Mouse (Mus musculus) ovary, postnatal 10 days (tissue): Measurements from ENCODE around the gene Gdnf.

Source experiments
- DNase-seq: peaks from one replicate; pipeline ENCODE4 v3.0.0; 2022; ENCODE audit warnings: low spot score

The Gdnf gene

GRCm38 (mm10) chr15:7810556-7811252, at the start of gene Gdnf:
Gene Gdnf (plus strand): TSS chr15:7810846.
- DNase-seq, result no peak

GRCm38 (mm10) chr15:7767166-7767565, 43.5 kb upstream of the Gdnf start:
- DNase-seq, result no peak

- no peak for DNase-seq
Observed at GRCm38 (mm10) chr15:7772983-7773382, 37.7 kb upstream of the Gdnf start.

- no peak for DNase-seq
Observed at GRCm38 (mm10) chr15:7781517-7781916, 29.1 kb upstream of the Gdnf start.

- no peak for DNase-seq
Observed at GRCm38 (mm10) chr15:7809841-7810391, 730 bp upstream of the Gdnf start.

- DNase-seq, result no peak
Observed at GRCm38 (mm10) chr15:7811253-7811625, 593 bp downstream of the Gdnf start.

- DNase-seq, result no peak
Observed at GRCm38 (mm10) chr15:7811856-7812733, 1.4 kb downstream of the Gdnf start.

- peak; percentile 57 for DNase-seq
Observed at GRCm38 (mm10) chr15:7812872-7813530, 2.4 kb downstream of the Gdnf start.

- DNase-seq, result no peak
Observed at GRCm38 (mm10) chr15:7813531-7814370, 3.1 kb downstream of the Gdnf start.

GRCm38 (mm10) chr15:7814371-7814680, 3.7 kb downstream of the Gdnf start:
- DNase-seq, result no peak

GRCm38 (mm10) chr15:7814917-7815316, 4.3 kb downstream of the Gdnf start:
- DNase-seq, result no peak

GRCm38 (mm10) chr15:7815521-7815944, 4.9 kb downstream of the Gdnf start:
- no peak for DNase-seq

GRCm38 (mm10) chr15:7823886-7824285, 13.2 kb downstream of the Gdnf start:
- no peak for DNase-seq

GRCm38 (mm10) chr15:7825530-7825929, 14.9 kb downstream of the Gdnf start:
- no peak for DNase-seq

GRCm38 (mm10) chr15:7835404-7835803, 24.8 kb downstream of the Gdnf start:
- no peak for DNase-seq

GRCm38 (mm10) chr15:7838060-7838920, 27.6 kb downstream of the Gdnf start:
- no peak for DNase-seq

- DNase-seq, result no peak
Observed at GRCm38 (mm10) chr15:7838921-7839309, 28.3 kb downstream of the Gdnf start.

GRCm38 (mm10) chr15:7841664-7842063, 31.0 kb downstream of the Gdnf start:
- no peak for DNase-seq

GRCm38 (mm10) chr15:7842398-7842797, 31.8 kb downstream of the Gdnf start:
- no peak for DNase-seq

GRCm38 (mm10) chr15:7857418-7857817, 46.8 kb downstream of the Gdnf start:
- no peak for DNase-seq

GRCm38 (mm10) chr15:7858841-7859240, 48.2 kb downstream of the Gdnf start:
- no peak for DNase-seq
